Mouse (Mus musculus): ENCODE measurements around the gene Gm11444.

Gene Gm11444

DNA sequence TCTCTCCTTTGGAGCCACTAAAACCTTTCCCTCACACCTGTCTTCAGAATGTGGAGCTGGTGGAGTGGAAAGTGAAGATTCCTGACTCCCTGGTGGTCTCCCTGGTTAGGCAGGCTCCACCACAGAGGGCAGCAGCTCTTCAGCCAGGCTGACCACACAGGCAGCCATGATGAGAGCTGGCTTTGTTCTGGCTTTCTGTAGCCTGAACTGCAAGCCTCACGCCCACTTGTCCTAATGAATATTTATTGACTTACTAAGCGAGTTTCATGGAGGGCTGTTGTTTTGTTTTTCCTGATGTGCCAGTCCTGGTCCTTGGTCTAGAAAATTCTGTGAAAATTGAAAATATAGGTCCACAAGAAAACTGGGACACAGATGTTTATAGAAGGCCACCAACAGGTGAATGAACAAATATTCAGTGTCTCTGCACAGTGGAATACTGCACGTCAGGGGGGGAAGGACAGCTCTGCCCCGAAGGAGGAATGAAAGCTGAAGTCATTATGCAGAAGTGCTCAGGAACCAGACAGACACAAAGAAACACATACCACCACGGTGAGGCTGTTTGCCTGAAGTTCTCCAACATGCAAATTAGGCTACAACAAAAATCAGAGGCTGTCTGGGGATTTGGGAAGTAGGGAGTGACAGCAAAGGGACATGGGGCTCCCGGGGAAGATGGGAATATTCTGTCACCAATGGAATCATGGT lies 8.0 kb upstream of the Gm11444 start:
- DNase-seq, result no peak

DNA sequence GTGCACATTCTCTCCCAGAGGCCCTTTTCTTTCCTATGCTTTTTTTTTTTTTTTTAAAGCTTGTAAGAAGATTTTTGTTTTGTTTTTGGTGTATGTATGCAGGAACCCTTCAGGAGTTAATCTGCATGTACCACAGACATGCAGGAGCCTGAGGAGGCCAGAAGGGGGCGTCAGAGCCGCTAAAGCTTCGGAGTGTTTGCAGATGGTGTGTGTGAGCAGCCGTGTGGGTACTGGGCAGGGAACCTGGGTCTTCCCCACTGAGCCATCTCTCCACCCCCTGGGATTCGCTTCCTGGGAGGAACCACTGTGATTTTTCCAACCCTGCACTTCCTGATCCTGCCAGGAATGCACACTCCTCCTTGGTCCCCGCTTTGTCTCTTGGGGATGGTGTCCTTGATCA lies 625 bp upstream of the Gm11444 start:
- DNase-seq, result no peak

DNA sequence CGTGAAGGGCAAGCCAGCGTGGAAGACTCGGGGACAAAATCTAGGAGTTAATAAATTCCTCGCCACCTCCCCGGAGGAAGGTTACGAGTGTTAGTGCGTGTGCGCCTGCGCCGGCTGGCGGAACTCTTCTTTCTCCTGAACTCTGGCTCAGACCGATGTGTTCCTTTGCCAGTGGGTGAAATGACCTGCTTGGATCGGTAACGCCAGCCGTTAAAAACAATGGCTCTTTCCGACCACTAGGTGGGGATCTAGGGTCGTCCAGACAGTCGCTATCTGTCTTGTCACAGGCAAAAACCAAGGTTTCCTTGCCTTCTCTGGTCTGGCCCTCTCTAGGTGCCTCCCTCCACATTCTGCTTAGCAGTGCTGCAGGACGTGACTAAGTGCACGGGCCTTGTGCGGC lies 1.1 kb downstream of the Gm11444 start:
- peak; percentile 85 for DNase-seq

DNA sequence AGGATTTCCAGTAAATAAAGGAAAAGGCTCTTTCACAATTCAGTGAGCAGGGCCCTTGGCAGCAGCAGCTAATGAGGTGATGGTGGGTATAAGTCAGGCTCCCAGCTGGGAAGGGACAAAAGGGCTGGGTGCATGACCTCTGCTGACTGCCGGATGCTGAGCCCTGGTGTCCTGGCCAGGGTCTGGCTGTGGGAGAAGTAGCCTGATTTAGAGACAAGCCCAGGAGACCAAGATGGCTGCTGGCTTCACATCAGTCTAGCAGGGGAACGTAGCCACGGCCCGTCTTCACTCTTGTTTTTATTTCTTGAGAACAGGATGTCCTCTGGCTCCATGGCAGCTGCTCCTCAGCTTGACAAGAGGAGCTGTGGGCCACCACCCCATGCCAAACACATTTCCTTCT lies 3.6 kb downstream of the Gm11444 start:
- DNase-seq, result peak; percentile 69

DNA sequence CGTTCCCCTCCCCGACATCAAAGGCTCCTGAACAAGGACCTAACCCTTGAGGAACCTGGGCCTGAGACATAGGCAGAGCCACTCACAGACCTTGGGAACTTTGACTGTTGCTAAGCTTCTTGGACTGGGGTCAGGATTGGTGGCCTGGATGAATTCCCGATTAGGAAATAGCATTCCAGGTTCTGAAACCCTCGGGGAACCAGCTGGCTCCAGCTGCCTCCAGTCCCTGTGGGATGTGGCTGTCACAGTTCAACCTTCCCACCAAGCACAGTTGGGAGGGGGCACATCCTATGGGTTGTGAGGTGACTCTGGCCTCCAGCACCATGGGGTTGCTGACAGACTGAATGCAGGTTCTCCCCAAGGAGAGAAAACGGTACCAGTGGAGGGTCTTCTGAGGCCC lies 4.2 kb downstream of the Gm11444 start:
- DNase-seq, result peak; percentile 83

DNA sequence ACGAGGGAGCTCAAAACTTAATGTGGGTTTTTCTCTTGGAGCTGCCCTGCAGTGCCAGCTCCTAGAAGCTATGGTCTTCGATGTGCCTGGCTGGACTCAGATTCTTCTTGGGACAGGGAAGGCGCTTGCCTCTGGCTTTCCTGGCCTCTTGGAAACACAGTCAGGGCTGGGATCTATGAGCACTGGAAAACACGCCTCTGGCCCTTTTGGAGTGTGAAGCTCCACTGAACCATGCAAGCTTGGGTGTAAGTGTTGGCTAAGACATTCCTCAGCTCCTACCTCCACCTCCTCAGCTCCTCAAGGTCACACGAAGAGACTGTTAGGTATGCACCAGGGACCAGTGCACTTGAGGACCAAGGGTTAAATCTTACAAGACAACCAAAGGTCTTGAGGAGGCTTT lies 5.2 kb downstream of the Gm11444 start:
- DNase-seq, result peak; percentile 72

DNA sequence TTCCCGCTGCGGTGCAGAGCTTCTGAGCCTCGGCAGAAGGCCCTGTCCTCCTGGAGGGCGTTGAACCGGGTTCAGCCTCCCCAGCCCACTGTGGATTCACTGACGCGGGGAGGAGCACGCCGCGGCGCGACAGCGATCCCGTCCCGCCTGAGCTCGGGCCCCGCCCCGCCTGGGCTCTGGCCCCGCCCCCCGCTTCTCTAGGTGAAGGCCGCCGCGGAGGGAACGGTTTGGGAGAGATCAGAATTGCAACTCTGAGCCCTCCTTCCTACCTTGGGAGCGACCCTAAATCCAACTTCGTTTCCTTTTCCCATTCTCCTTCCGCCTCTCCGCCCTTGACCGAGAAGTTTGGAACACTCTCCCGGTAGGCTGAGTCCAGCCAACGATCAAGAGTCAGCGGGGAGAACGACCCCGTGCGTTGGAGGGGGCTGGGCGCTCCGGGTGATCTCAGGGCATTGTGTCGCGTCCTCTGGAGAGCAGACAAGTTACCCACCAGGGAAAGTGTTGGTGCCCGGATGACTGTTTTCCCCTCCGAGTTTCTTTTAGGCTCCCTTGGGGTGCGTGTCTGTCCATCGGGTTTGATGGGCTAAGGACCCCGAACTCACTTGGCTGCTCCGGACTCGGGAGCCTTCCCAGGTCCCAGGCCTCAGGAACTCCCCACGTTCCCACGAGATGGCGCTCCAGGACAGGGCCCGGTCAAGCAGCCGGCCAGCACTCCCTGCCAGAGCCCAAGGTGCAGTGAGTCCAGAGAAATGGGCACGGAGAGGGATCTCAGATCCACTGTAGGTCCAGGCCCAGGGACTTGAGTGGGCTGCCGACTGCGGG lies 5.8 kb downstream of the Gm11444 start:
- DNase-seq, result peak; percentile 94

DNA sequence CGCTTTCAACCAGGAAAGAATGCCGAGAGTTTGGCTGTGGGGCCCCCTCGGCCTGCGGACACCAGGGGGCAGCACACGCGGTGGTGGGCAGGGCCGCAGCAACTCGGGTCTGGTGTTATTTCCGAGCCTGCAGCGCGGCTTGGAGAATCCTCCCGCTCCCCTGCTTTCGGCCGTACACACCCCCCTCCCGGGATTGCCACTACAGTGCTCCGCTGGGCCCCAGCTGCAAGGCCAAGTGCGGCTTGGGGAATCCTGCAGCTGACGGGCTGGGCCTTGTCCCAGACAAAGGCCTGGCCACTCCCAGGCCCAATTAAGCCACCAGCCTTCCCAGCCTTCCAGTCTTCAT lies 6.8 kb downstream of the Gm11444 start:
- DNase-seq, result peak; percentile 90

DNA sequence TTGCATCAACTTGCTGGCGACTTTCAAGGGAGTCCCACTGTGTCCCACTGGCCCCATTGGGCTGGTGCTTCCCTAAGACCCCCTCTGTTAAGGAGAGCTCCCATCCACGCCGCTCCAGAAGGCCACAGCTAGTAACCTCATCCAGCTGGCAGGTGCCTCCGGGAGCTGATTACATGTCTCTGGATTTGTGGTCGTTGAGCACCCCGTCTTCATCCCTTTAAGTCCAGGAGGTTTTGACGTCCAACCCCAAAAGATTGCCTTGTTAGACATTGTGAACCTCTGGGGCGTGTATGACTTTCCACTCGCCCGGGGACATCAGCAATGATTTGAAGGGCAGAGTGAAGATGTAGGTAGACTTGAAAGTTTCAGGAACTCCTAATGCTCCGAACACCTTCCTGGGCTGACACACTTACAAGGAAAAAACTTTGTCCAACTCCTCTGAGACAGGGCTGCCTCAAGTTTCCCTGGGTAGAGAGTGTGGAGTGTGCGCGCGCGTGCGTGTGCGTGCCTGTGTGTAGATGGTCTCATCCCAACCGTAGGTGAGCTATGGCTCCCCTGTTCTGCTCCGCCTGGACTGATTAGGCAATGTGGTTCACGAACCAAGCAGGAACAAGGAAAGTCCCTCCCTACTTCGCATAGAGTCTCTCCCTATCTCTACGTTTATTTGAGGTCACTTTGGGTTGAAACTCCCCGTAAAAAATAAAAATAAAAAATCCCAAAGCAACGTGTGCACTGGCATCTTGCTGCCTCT lies 7.4 kb downstream of the Gm11444 start:
- peak; percentile 23 for DNase-seq

DNA sequence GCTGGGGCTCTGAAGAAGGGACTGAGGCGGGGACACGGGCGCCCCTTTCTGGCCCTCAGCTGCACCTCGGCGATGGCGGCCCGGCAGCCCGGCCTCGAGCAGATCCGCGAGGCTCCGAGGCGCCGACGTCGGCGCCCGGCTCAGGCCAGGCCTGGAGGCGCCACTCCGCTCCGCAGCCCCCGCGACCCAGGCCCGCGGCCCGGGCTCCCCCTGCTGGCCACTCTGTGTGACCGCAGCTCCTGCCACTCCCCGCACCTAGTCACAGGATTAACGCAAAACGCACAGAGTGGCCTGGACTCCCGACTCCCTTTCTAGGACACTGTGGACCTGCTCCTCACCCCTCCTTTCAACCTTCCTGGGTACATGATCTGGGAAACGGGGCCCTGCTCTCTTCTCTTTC lies 8.2 kb downstream of the Gm11444 start:
- peak; percentile 84 for DNase-seq

DNA sequence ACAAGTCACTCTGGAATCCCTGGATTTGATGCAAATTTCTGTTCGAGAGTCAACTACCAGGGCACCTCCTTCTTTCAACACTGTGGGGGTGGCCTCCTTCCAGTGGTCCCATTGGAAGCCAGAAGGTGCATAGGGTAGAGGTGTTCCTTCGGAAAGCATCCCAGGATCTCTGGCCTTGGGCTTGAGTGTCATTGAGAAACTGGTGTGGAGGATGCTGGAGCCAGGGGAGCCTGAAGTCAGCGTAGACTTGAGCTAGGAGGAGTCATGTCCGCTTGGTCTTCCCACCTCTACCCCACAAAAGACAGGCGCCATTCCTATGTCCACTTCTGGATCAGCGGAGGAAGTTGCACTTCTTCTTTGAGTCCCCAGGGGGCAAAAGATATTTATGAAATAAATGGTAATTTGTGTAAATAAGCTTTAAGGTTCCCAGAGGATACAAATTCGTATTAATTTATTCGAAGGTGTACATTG lies 8.9 kb downstream of the Gm11444 start:
- DNase-seq, result peak; percentile 24

DNA sequence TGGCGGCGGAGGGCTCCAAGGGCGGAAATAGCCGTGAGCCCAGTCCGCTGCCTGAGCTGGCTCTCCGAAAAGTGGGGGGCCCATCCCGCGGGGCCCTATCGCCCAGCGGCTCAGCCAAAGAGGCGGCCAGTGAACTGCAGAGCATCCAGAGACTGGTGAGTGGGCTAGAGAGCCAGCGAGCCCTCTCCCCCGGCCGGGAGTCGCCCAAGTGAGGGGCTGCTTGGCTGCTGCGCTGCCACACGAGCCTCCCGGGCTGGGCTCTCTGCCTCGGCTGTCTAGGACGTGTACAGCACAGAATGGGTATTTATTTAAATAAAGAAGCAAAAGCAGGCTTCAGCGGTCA lies 9.4 kb downstream of the Gm11444 start:
- peak; percentile 24 for DNase-seq

DNA sequence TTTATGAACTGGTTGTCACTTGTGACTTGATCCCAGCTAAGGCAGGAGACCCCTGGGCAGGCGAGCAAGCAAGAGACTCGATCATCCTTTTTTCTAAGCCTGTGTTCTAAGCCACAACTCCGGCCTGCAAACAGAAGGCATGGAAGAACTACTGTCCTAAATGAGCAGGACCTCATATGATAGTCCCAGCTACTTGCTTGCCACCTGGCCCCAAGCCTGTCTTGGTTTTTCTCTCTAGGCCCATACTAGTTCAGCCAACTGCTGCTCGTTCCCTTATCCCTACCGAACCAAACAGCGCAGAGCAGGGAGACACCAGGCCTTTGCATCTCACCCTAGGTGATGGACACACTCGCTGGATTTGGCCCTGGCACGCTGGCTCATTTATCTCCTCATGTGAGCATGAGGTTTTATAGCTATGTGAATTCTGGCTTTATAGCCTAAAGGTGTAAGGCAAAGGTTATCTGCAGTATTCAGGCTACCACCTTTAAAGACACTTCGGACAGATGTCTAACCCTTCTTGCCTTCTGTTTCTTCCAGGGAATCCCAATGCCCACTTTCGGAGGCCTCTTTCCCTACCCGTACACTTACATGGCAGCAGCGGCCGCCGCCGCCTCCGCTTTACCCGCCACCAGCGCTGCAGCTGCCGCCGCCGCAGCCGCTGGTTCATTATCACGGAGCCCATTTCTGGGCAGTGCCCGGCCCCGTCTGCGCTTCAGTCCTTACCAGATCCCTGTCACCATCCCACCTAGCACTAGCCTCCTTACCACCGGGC lies 9.9 kb downstream of the Gm11444 start:
- peak; percentile 28 for DNase-seq

DNA sequence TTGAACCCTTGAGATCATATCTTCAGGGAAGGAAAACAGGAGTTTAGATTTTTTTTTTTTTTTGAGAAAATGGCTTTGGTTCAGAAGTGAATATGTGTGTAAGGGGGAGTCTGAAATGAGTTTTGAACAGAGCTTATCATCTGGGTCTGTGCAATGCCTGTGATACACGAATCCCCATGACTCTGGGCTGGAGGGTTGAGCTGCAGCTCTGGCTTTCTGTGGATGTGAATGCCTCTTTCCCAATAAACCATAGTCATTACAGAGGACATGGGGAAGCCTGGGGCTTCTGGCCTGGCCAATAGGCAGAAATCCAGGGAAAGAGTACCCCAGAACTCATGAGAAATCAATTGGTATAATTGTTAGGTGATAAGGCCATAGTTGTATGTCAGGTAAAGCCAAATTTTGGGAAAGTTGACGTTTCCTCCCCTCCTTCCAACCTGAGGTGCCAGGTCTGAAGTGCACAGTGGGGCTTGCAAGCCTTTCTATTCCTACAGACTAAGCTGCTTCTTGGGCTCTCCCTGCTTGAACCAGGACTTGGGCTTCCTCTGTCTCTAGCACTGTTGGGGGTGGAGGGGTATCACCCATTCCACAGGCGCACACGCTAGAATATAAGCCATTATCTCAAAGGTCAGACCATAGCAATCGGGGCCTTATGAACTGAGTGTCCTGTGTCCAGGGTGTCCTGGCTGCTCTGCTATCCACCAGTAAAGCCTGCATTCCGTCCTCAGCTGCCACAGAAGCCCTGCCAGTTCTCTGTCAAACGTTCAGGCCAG lies 10.7 kb downstream of the Gm11444 start:
- no peak for DNase-seq

DNA sequence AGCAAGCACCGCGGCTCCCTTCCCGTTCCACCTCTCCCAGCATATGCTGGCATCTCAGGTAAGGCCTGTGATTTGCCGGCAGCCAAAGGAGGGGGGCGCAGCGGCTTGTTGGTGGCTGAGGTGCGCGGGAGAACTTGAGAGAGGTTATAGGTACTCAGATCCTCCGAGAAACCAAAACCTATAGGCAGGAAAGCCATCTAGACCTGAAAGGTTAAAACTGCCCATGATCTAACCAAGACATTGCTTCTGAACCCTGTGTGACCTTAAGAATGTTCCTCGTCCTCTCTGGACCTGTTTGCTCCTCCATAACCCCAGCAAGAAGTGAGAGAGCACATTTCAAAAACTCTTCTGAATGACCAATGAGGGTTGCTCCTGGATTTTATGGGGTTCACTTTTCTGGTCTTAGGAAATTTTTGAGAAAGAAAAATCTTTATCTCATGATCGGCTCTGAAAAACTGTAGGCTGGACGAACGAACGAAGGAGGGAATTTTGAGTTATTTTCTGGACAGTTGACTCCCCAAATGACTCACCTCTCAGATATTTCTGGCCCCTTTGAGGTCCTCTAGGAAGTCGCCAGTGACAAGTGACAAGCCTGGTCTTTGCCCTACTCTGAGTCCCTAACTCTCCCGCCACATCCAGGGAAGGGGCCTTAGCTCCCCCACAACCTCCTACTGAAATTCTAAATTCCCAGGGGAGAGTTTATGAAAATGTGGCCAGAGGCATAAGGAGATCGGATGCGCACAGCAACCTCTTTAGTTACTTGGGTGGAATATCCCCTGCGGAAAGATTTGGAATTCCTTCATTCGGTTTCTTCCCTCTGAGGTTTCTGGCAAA lies 11.5 kb downstream of the Gm11444 start:
- DNase-seq, result peak; percentile 33

DNA sequence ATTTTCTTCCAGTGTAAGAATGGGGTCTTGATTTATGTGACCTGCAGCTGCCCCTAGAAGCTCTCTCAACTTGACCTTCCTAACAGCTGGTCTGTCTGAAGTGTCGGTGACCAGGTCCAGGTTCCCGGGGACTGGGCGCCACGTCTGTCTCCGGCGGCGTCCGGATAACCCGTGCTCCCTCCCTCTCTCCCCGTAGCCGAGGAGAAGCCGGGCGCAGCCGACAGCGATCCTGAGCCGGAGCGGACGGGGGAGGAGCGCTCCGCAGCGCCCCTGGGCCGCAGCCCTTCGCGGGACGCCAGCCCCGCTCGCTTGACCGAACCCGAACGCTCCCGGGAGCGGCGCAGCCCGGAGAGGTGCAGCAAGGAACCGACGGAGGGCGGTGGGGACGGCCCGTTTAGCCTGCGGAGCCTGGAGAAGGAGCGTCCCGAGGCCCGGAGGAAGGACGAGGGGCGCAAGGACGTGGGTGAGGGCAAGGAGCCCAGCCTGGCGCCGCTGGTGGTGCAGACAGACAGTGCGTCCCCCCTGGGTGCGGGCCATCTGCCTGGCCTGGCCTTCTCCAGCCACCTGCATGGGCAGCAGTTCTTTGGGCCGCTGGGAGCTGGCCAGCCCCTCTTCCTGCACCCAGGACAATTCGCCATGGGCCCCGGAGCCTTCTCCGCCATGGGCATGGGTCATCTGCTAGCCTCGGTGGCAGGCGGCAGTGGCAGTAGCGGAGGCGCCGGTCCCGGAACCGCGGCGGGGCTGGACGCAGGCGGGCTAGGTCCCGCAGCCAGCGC lies 12.3 kb downstream of the Gm11444 start:
- peak; percentile 36 for DNase-seq

DNA sequence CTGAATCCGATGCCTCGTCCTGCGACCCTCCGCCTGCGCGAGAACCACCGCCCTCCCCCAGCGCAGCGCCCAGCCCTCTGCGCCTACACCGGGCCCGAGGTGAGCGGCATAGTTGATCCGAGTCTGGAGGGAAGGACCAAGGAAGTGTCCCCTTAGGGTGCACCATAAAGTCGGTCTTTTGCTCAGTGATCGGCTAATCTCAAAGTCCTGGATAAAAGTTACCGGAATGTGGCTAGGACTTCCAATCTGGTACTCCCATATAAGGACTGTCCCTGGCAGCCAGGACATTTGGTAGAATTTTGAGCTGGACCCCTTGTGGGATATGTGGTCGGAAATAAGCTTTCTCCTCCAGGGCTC lies 12.9 kb downstream of the Gm11444 start:
- DNase-seq, result peak; percentile 41

DNA sequence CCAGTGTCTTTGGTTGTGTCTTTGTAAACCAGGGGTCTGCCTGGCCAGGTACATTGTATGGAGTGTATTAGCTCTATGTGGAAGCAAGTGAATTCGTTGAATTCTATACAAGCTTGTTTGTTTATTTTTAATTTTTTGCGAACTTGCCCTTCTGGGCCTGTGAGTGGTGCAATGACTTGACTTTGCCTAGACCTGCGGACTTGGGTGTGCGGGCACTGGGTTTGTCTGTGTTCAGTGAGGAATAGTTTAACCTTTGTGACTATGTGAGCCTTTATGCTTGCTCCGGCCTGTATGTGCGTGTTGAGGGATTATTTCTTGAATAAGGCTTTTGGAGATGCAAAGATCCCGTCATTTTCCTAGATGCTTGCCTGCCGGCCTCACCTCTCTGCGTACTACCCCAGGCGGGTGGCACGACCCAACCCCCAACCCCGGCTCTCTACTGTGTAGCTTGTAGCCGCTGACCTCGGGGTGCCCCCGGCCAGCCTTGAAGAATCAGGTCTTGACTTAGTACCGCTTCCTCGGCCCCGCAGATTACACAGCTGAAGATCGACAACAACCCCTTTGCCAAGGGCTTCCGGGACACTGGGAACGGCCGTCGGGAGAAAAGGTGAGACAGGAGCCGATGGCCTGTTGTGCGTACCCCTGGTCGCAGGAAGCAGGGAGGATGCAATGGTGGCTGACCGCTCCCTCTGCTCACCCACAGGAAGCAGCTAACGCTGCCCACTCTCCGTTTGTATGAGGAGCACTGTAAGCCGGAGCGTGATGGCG lies 13.4 kb downstream of the Gm11444 start:
- peak; percentile 34 for DNase-seq

DNA sequence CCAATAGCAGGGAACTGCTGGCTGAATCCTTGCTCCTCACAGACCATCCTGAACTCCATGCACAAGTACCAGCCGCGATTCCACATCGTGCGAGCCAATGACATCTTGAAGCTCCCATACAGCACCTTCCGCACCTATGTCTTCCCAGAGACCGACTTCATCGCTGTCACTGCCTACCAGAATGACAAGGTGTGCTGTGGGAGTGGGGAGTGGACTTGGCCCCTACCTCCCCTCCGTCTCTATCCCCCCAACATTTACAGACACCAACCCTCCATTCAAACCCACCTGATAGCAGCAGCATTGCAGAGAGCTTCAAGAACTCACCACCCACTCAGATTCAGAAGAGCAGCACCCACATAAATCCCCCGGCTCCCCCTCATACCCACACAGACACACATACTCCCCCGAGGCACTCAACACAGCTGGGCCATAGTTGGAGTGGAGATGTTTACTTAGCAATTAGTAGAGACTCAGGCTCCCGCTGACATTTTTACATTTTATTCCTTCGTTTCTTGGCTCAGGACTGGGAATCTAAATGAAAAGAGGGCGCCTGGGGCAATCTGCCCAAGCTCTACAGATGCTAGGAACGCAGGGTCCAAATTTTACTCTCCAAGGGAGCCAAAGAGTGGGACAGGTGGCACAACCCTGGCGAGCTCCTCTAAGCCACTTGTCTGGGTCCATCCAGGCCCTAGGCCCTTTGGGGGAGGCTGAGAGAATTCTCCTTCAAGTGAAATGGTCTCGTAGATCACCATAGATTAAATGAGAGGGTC lies 14.2 kb downstream of the Gm11444 start:
- DNase-seq, result peak; percentile 33

All from kidney, postnatal 14 days (tissue).